Mouse (Mus musculus): ENCODE data around the gene Cnot3. TPM values are rescaled to one million over a fixed set of nuclear protein-coding genes. Genes with fewer than 3 reads are reported as not detected.
"Not testable (repeated sequence)": the region's sequence is repeated elsewhere in the genome, so short reads cannot be mapped to it uniquely, and the experiment has no call there.

The Cnot3 gene
- total RNA-seq, 2 experiments from 2014 or later: 20.0 to 122 TPM

- peak; percentile 27 for ATAC-seq (replicated peaks; ENCODE audit: poor library complexity)
Measured at GRCm38 (mm10) chr7:3694076-3694948, 49.2 kb downstream of the Cnot3 start.

- ATAC-seq (replicated peaks; ENCODE audit: poor library complexity): not testable (repeated sequence)
Measured at GRCm38 (mm10) chr7:3694949-3695305, 49.9 kb downstream of the Cnot3 start.

GRCm38 (mm10) chr7:3698471-3698870, 53.4 kb downstream of the Cnot3 start:
- no peak for ATAC-seq (replicated peaks; ENCODE audit: poor library complexity)

- no peak for ATAC-seq (replicated peaks; ENCODE audit: poor library complexity)
Measured at GRCm38 (mm10) chr7:3703148-3703878, 58.2 kb downstream of the Cnot3 start.

GRCm38 (mm10) chr7:3703879-3704441, 58.9 kb downstream of the Cnot3 start, which contains the start of gene Rps9:
TSS of gene Rps9 (plus strand) at chr7:3703993.
- ATAC-seq (replicated peaks; ENCODE audit: poor library complexity): peak; percentile 76

GRCm38 (mm10) chr7:3704475-3704874, 59.4 kb downstream of the Cnot3 start:
- peak; percentile 3 for ATAC-seq (replicated peaks; ENCODE audit: poor library complexity)

- not testable (repeated sequence) for ATAC-seq (replicated peaks; ENCODE audit: poor library complexity)
Measured at GRCm38 (mm10) chr7:3705461-3705860, 60.4 kb downstream of the Cnot3 start.

GRCm38 (mm10) chr7:3705911-3706310, 60.8 kb downstream of the Cnot3 start:
- no peak for ATAC-seq (replicated peaks; ENCODE audit: poor library complexity)

- ATAC-seq (replicated peaks; ENCODE audit: poor library complexity): no peak
Measured at GRCm38 (mm10) chr7:3706343-3706934, 61.4 kb downstream of the Cnot3 start.

- ATAC-seq (replicated peaks; ENCODE audit: poor library complexity): peak; percentile 47
Measured at GRCm38 (mm10) chr7:3707027-3707426, 62.0 kb downstream of the Cnot3 start.

GRCm38 (mm10) chr7:3707568-3708413, 62.7 kb downstream of the Cnot3 start:
- no peak for ATAC-seq (replicated peaks; ENCODE audit: poor library complexity)

GRCm38 (mm10) chr7:3708447-3708980, 63.4 kb downstream of the Cnot3 start:
- not testable (repeated sequence) for ATAC-seq (replicated peaks; ENCODE audit: poor library complexity)

GRCm38 (mm10) chr7:3709000-3709399, 63.9 kb downstream of the Cnot3 start:
- ATAC-seq (replicated peaks; ENCODE audit: poor library complexity): peak; percentile 6; the same call in 1 of the 2 replicates

Other genes starting within 250 kb of the Cnot3 start
- not detected in 2 replicates for gene Cacng6, start 221.1 kb upstream of the Cnot3 start, total RNA-seq (2015)
- gene Cacng6, start 221.1 kb upstream of the Cnot3 start, total RNA-seq (2017): not detected in 2 replicates
- gene Tarm1, start 142.6 kb upstream of the Cnot3 start, total RNA-seq (2015): 0.47 and 1.5 TPM in 2 replicates
- 0.12 and 0.91 TPM in 2 replicates for gene Tarm1, start 142.6 kb upstream of the Cnot3 start, total RNA-seq (2017)
- 0.22 TPM in 1 of 2 replicates, not detected in the other for gene Oscar, start 29.1 kb upstream of the Cnot3 start, total RNA-seq (2015)
- not detected in 2 replicates for gene Oscar, start 29.1 kb upstream of the Cnot3 start, total RNA-seq (2017)
- gene Ndufa3, start 27.9 kb upstream of the Cnot3 start, total RNA-seq (2015): 273 and 300 TPM in 2 replicates
- gene Ndufa3, start 27.9 kb upstream of the Cnot3 start, total RNA-seq (2017): 219 and 232 TPM in 2 replicates
- gene Tfpt, start 15.3 kb upstream of the Cnot3 start, total RNA-seq (2015): 16.8 and 31.8 TPM in 2 replicates
- gene Tfpt, start 15.3 kb upstream of the Cnot3 start, total RNA-seq (2017): 34.4 and 44.2 TPM in 2 replicates
- gene Prpf31, start 15.3 kb upstream of the Cnot3 start, total RNA-seq (2015): 33.0 and 37.3 TPM in 2 replicates
- gene Prpf31, start 15.3 kb upstream of the Cnot3 start, total RNA-seq (2017): 113 and 130 TPM in 2 replicates
- 6.1 and 9.4 TPM in 2 replicates for gene Leng1, start 20.6 kb downstream of the Cnot3 start, total RNA-seq (2015)
- 7.9 and 10.3 TPM in 2 replicates for gene Leng1, start 20.6 kb downstream of the Cnot3 start, total RNA-seq (2017)
- gene Tmc4, start 32.3 kb downstream of the Cnot3 start, total RNA-seq (2015): 4.4 and 8.4 TPM in 2 replicates
- 2.9 and 3.2 TPM in 2 replicates for gene Tmc4, start 32.3 kb downstream of the Cnot3 start, total RNA-seq (2017)
- 15.0 and 19.4 TPM in 2 replicates for gene Tsen34, start 47.6 kb downstream of the Cnot3 start, total RNA-seq (2015)
- gene Tsen34, start 47.6 kb downstream of the Cnot3 start, total RNA-seq (2017): 17.7 and 21.0 TPM in 2 replicates
- 49.1 and 51.4 TPM in 2 replicates for gene Mboat7, start 48.3 kb downstream of the Cnot3 start, total RNA-seq (2015)
- 19.0 and 27.6 TPM in 2 replicates for gene Mboat7, start 48.3 kb downstream of the Cnot3 start, total RNA-seq (2017)
- gene Rps9, start 58.7 kb downstream of the Cnot3 start, total RNA-seq (2015): 1,732 and 1,826 TPM in 2 replicates
- gene Rps9, start 58.7 kb downstream of the Cnot3 start, total RNA-seq (2017): 1,590 and 1,738 TPM in 2 replicates
- gene Pirb, start 75.1 kb downstream of the Cnot3 start, total RNA-seq (2015): 8.1 and 8.9 TPM in 2 replicates
- 4.5 and 4.7 TPM in 2 replicates for gene Pirb, start 75.1 kb downstream of the Cnot3 start, total RNA-seq (2017)
- gene Gm15448, start 180.4 kb downstream of the Cnot3 start, total RNA-seq (2015): 0.72 TPM in 1 of 2 replicates, not detected in the other
- not detected in 2 replicates for gene Gm15448, start 180.4 kb downstream of the Cnot3 start, total RNA-seq (2017)
- gene Pira2, start 199.8 kb downstream of the Cnot3 start, total RNA-seq (2015): 1.5 and 2.7 TPM in 2 replicates
- gene Pira2, start 199.8 kb downstream of the Cnot3 start, total RNA-seq (2017): 1.5 TPM in 2 replicates

Data from megakaryocyte progenitor cell, adult 5-6 weeks (primary cell).